Mouse (Mus musculus): ENCODE measurements around the gene Kcnma1.

Kcnma1 gene

DNA sequence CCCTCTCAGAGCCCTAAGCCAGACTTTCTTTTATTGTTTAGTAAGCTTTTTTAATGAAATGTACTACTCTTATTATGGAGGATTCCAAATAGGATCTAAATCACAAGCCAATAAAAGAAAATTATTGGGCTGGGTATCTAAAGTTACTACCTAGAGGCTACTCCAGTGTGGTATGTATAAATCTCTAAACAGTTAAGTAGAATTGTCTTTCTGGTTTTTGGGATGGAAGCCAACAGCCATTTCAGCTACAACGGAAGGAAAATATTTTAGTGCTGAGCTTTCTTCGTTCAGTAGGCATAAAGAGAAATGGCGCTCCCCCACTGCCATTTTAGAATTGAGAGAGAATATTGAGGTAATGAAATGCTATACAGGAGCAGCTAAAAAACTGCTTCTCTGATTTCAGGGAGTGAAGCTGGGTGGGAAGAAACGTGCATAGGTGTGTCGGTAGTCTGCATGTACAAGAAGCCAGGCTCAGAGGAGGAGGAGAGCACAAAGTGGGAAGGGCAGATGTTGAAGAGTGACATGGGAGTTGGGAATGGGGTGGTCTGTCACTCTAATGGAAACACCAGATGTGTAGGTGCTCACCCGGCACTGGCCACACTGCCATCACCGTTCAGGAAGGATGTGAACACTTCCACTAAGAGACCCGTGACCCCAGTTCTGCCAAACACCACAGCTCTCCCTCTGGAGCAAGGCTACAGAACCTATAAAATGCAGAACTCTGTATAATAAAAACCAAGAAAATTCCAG is 656.6 kb downstream of the Kcnma1 start:
- no peak for DNase-seq (ENCODE audit: low read depth, low spot score)

DNA sequence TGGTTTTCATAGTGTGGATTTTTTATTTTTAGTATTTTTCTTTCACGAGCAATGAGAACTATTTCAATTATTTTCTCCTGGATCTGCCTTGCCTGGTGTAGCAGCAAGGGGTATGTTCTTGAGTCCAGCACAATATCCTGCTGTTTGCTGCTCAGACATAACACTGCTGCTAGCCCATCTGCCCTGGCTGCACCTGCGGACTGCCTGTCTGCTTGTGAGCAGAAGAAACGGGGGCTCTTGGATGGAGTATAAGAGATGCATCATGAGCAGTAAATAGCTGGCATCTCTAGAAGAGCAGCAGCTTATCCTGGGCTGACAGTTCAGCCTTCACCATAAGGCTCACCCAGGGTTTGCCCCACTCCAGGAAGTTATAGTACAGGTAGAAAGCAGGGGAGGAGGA is 687.5 kb downstream of the Kcnma1 start:
- no peak for DNase-seq (ENCODE audit: low read depth, low spot score)

DNA sequence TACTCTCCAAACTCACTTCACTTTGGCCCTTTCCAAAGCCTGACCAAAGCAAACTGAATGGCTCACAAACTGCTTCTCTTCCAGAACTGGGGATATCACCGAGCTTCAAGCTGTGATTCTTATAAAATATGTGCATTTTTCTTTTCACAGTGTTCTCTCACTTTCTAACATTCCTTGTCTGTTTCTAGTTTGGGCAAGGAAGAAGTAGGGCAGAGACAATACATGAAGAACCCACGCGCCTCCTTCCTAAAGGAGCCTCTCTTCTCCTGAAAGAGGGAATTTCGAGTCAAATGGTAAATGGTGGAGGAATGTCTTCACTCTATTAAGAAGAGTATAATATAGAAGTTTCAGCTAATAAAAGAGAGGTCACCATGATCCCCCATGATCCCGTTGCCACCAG is 709.0 kb downstream of the Kcnma1 start:
- DNase-seq (ENCODE audit: low read depth, low spot score), result no peak

DNA sequence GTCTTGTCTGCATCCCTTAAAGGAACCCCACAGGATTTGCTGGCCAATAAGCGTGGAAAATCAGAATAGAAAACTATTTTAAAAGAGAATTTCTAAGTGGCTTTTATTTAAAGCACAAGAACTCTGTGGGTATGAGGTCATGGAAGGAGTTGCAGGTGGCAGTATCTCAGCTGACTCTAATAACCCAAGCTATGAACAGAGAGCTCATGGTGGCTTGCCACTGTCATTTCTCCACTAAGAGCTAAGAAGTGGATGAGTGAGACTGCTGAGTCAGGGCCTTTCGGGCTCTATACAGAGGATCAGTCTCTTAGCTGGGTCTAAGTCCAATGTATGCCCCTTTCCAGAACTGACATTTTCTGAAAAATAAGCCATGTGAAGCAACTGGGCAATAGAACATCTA is 713.8 kb downstream of the Kcnma1 start:
- DNase-seq (ENCODE audit: low read depth, low spot score), result no peak

DNA sequence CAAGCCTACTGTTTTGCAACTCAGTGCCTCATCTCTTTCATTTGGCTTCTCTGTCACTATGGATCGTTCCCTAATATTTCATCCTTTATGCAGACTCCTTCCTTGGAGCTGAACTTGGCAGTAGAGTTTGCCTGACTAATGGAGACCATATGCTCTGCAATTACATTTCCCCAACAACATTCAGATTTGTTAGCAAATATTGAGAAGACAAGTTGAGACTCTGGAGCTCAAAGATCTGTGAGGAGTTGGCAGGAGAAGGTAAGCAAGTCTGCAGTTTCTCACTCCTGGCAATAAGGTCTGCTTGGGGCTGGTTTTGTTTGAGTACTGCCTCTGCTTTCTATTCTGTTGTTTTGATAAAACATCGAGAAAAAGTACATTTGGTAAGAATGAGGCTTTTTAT is 723.7 kb downstream of the Kcnma1 start:
- DNase-seq (ENCODE audit: low read depth, low spot score), result no peak

DNA sequence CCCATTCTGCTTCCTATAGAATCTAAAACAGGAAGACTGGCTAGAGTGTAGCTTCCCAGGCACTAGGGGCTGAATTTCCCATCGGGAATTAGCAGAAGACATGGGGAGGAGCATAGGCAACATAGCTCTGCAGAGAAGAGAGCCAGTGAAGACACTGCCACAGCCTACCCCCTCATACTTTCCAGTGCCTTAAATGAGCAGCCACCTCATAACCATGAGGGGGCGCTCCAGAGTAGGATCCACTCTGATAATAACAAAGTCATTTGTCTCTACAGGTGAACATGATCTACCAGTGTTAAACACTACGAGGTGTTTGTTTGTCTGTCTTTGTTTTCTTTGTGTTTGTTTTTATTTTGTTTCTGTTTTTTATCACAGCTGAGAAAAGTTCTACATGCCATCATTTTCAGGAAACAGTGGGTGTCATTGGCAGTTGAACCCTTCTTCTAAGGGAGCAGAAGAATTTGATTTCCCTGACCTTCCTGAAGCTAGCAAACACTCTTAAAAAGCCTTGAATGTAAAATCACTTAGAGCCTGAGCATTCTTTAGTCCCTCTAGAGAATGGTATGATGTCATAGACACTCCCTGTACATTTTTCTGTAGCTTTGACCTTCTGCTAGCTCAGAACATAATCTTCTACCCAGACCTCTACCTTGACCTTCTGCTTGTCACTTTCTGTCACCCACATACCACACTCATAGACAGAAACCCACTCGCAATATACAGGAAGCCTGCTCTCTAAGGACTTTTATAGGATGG is 747.6 kb downstream of the Kcnma1 start:
- no peak for DNase-seq (ENCODE audit: low read depth, low spot score)

DNA sequence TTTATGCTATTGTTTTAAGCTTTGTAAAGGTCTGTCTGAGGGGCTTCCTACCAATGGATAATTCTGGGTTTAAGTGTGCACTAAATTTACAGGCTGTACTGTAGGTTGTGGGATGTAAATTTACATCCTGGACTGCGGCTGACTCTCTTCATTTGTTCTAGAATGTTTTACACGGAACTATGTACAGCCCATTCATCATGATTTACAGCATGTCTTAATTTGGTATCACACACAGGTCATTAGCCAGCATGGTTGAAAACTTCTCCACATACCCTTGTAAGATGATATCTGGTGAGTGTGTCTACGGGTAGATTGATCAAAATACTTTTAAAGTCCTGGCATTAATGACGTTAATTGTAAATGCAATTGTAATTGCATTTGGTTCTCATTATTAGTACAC is 761.1 kb downstream of the Kcnma1 start:
- no peak for DNase-seq (ENCODE audit: low read depth, low spot score)

DNA sequence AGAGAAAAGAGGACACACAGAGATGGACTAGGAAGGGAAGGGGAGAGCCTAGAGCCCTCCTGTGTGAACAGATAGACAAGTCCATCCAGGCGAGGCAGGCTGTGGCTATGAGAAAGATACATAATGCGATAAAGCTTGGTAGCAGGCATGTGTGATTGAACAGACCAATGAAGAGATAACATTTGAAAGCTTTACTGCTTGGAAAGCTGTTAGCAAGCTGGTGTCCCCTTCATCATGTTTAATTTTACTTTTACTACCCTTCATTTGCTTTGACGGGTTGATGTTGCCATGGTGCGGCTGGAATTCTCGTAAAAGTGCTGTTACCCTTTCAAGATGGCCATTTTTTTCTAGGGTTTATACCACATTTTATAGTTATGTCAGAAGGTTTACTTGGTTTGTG is 769.8 kb downstream of the Kcnma1 start:
- DNase-seq (ENCODE audit: low read depth, low spot score), result peak; percentile 32

DNA sequence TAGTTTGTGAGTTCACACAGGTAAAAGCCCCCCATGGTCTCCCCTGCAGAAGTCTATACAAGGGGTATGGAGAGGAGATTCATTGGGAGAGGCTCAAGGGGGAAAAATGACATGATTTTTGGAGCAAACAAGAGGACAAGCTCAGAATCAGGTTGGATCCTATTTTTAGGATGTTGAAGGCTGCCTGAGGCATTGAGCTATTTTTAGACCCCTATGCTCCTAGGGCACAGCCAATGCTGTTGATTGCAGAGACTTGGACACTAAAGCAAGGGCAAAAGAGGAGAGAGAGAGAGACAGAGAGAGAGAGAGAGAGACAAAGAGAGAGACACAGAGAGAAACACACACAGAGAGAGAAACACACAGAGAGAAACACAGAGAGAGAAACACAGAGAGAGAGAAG is 770.4 kb downstream of the Kcnma1 start:
- no peak for DNase-seq (ENCODE audit: low read depth, low spot score)
